Mouse (Mus musculus) ES-Bruce4 (cell line): ENCODE results near the gene Ppm1h.

ENCODE experiments used
- CTCF ChIP-seq: IDR thresholded peaks from one replicate; pipeline ENCODE4 v1.8.1; 2011; ENCODE audit warnings: low read depth, low read length
- EP300 ChIP-seq: IDR thresholded peaks from 2 replicates; pipeline ENCODE4 v1.6.1; 2011; ENCODE audit warnings: low read depth, low read length; ENCODE audit not compliant: insufficient read depth

GRCm38 (mm10) chr10:122910798-122911225 lies 232.2 kb downstream of the Ppm1h start:
- TF ChIP-seq EP300 (no peak), CTCF (no peak)
